Mouse (Mus musculus): Measurements from ENCODE around the gene Eif2s3y. TPM values are rescaled to one million over a fixed set of nuclear protein-coding genes. Genes with fewer than 3 reads are reported as not detected.

Eif2s3y gene
- polyA plus RNA-seq (2015; fragmentation: Nextera tagmentation; extraction: Ambion mirVana): 75.2 and 76.0 TPM in 2 replicates

DNA sequence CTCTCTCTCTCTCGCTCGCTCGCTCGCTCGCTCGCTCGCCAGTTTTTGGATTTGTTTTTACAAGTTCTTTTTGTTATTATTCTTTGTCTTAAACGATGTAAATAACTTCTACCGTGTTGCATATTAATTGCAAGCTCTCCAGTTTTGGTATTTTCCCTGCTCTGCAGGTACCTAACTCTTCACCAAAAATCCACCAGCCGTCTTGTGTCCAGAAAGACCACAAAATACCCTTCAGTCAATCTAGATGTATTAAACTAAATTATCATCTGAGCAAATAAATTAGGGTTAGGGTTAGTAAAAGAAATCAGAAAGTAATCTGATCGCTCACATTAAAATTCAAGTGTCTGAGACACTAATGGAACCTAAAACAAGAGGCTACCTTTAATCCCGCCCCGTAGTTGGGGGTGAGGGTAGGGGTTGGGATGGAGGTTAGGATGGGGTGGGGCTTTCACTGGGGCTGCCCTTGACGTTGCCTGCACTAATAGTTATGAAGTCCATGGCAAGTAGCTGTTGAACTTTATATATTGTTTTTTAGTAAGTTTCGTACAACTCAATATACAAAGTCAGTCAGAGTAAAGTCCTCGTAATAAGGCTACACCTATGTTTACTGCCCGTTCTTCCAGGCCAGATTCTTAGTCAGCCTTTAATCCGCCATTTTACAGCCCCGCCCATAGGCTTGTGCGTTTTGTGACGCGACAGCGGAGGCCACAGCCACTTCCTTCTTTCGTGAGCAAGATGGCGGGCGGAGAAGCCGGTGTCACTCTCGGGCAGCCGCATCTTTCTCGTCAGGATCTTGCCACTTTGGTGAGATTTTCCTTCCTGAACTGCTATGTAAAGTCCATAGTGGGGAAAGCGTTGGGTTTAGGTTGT is at the start of gene Eif2s3y:
Eif2s3y (plus strand) TSS at position 662 of the 870 bp plus-strand sequence.
- Histone ChIP-seq H3K4me1 (replicated peaks; ENCODE audit: insufficient read depth, low read length) (no peaks in the 10 kb centered on the region), H3K9me3 (replicated peaks; ENCODE audit: low read length) (no peaks in the 10 kb centered on the region), H3K36me3 (ENCODE audit: insufficient read depth, low read length) (no peaks in the 10 kb centered on the region), H3K4me2 (ENCODE audit: low read length) (peak within 1 kb of the TSS; percentile 18; the same call in 1 of the 2 replicates), H3K4me3 (replicated peaks; ENCODE audit: low read depth, low read length) (peak within 1 kb of the TSS; percentile 34), H3K9ac (ENCODE audit: low read depth, low read length) (0 out of 2 replicates have a peak within 1 kb of the TSS, but pooled peaks have one; percentile 35), H3K27me3 (ENCODE audit: insufficient read depth, low read length) (no peaks in the 10 kb centered on the region), H3K27ac (no peak within 1 kb of the TSS)
- ATAC-seq (replicated peaks; ENCODE audit: low FRiP score, low read depth) (peak; percentile 94), DNase-seq (ENCODE audit: low spot score) (peak; percentile 80)
- WGBS: 2% methylated on average over 8 of the region's 31 CpGs
- TF ChIP-seq CTCF (IDR thresholded peaks at IDR 0.05; ENCODE audit: low read depth): no peak

Small RNAs within 50 kb of the gene (microRNA-seq; reads per million reads assigned to microRNA genes)
- gene Gm47281: not detected

Other genes with a start within 250 kb of the Eif2s3y start
- gene Zfy1, start 213.1 kb upstream of the Eif2s3y start, polyA plus RNA-seq (2015; fragmentation: Nextera tagmentation; extraction: Ambion mirVana): not detected in 2 replicates
- not detected in 2 replicates for gene Uba1y, start 191.9 kb upstream of the Eif2s3y start, polyA plus RNA-seq (2015; fragmentation: Nextera tagmentation; extraction: Ambion mirVana)
- 12.6 TPM in 2 replicates for gene Kdm5d, start 112.8 kb upstream of the Eif2s3y start, polyA plus RNA-seq (2015; fragmentation: Nextera tagmentation; extraction: Ambion mirVana)
- gene Uty, start 235.2 kb downstream of the Eif2s3y start, polyA plus RNA-seq (2015; fragmentation: Nextera tagmentation; extraction: Ambion mirVana): 15.4 and 17.3 TPM in 2 replicates